Mouse (Mus musculus): Measurements from ENCODE around the gene Hist1h2bf. TPM values are rescaled to one million over a fixed set of nuclear protein-coding genes. Genes with fewer than 3 reads are reported as not detected.
A peak's percentile ranks its signal among the peaks of the same experiment; 100 is the strongest.
"Not testable (repeated sequence)": the region's sequence is repeated elsewhere in the genome, so short reads cannot be mapped to it uniquely, and the experiment has no call there.

Hist1h2bf gene
- total RNA-seq, 2 experiments from 2014 or later = 10.2 to 10.9 TPM

GRCm38 (mm10) chr13:23543965-23544786 lies 29.8 kb downstream of the Hist1h2bf start, which contains the start of gene Hist1h3f:
Gene Hist1h3f, plus strand, starts transcription at chr13:23544052.
- peak; percentile 89 to 90 for DNase-seq

- DNase-seq = peak; percentile 81 to 91
Measured at GRCm38 (mm10) chr13:23542999-23543607, 30.9 kb downstream of the Hist1h2bf start, which contains the start of gene Hist1h2bh. Gene Hist1h2bh, minus strand, starts transcription at chr13:23543392.

- not testable (repeated sequence) for DNase-seq
Measured at GRCm38 (mm10) chr13:23542225-23542980, 31.6 kb downstream of the Hist1h2bf start.

DNA sequence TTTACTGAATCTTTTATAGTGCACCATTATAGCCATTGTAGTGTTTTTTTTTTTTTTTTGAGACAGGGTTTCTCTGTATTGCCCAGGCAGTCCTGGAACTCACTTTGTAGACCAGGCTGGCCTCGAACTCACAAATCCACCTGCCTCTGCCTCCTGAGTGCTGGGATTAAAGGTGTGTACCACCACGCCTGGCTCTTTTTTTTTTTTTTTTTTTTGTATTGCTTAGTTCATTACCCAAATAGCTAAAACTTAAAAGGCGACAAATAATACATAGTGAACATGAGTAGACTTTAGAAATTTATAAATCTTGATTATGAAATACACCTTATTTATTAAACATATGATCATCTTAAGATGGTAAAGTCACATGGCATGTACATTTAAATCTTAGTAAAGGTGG lies 32.5 kb downstream of the Hist1h2bf start:
- DNase-seq = no peak

- not testable (repeated sequence) for DNase-seq
Measured at GRCm38 (mm10) chr13:23539821-23540220, 34.2 kb downstream of the Hist1h2bf start.

DNA sequence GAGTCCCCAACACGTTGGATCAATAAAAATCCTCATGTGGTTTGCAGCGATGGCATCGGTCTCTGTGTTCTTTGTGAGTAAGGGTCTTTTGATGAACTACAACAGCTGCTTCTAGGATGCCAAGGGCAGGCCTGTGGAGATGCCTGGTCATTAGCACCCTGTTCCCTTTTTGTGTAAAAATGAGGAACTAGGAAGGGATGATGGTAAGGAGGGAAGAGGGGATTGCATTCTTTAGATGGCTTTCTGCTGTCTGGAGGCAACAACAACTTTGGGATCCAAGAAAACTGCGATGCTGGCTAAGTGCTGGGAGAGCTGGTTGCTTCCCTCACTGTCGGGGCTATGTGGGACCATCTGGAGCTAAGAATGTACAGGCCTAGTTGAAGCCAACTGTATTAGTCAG lies 35.7 kb downstream of the Hist1h2bf start:
- no peak for DNase-seq

GRCm38 (mm10) chr13:23537006-23537710 lies 36.8 kb downstream of the Hist1h2bf start:
- DNase-seq = no peak

DNA sequence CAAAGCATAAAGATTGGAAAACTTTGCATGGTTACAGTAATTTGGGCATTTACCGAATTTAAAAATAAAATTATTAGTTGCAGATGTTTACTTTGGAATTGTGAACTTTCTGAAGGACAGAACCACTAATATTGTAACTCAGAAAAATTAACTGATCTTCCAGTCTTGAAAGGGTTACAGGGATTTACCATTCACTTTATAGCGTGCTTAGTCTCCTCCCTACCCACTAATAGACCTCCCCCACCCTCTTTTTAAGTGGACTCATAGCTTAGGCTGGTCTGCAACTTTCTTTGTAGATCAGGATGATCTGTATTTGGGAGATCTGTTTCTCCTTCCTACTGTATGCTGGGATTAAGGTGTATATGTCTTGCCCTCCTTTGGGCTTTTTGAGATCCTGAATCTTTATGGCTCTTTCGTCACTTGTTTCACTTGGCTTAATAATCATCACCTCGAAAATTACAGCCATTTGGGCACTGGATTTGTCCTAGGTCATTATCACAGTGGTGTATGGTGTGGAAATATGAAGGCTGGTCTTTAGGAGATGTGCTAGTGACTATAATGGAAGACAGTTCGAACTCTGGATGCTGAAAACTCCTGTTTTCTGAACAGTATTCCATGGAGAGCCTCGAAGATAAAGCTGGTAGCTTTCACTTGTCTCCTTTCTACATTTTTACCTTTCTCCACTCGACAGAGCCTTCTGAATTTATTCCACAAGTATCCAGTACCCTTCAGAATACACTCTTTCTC lies 37.7 kb downstream of the Hist1h2bf start:
- no peak for DNase-seq

DNA sequence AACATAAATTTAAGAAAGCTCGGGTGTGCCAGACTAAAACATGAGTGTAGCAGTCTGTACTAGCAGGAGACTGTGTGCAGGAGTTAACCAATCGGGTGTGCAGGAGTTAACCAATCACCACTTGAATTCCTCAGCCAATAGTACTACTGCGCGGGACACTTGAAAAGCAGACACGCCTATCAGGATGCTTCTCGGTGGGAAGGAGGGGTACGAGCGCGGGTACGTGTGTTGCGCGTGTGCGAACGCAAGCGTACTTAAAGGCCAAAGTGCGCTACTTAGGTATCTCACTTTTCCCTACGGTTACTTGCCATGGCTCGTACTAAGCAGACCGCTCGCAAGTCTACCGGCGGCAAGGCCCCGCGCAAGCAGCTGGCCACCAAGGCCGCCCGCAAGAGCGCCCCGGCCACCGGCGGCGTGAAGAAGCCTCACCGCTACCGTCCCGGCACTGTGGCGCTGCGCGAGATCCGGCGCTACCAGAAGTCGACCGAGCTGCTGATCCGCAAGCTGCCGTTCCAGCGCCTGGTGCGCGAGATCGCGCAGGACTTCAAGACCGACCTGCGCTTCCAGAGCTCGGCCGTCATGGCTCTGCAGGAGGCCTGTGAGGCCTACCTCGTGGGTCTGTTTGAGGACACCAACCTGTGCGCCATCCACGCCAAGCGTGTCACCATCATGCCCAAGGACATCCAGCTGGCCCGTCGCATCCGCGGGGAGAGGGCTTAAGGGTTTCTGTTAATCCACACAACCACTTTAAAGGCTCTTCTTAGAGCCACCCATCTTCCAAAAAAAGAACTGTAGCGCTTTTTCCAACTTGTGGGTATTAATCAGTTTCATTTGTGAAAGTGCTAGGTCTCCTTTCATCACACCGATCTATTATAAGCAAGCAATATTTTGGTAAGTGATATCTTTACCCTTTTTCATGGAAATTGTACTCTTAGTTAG lies 38.6 kb downstream of the Hist1h2bf start, which contains the start of gene Hist1h3g:
Gene Hist1h3g, plus strand, starts transcription at position 286 of the 939 bp plus-strand sequence.
- DNase-seq = peak; percentile 89 to 94

DNA sequence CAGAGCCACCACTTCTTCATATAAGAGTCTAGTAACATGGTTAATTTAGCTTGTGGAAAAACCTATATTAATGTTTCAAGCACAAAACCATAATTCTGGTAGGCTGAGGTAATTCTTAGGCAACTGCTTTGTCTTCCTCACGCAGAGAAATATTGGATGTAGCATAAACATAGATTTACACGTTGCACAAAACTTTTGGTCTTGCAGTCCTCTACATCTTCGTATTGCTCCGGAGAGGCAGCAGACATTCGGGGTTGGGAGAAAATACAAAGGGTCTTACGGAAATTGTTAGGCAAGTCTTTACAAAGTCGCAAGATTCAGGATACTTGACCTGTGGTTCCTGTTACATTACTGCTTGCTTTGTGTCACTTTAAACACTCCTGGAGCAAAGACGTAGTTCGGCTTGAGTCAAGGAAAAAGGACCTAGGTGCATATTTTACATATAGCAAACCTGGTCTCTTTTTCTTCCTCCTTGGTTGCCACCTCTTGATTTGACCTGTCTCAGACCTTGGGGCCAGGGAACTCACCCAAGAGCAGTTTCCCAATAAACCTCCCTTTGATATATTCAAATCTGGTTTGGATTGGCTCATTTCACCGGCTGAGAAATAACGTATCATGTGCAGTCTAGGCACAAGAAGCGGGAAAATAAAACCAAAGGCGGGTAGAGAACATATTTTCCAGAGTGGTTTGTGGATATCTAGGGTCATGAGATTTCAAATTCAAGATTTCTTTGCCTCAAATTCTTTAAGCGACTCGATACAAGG lies 39.4 kb downstream of the Hist1h2bf start:
- DNase-seq = peak in 1 of 2 experiments; percentile 20

DNA sequence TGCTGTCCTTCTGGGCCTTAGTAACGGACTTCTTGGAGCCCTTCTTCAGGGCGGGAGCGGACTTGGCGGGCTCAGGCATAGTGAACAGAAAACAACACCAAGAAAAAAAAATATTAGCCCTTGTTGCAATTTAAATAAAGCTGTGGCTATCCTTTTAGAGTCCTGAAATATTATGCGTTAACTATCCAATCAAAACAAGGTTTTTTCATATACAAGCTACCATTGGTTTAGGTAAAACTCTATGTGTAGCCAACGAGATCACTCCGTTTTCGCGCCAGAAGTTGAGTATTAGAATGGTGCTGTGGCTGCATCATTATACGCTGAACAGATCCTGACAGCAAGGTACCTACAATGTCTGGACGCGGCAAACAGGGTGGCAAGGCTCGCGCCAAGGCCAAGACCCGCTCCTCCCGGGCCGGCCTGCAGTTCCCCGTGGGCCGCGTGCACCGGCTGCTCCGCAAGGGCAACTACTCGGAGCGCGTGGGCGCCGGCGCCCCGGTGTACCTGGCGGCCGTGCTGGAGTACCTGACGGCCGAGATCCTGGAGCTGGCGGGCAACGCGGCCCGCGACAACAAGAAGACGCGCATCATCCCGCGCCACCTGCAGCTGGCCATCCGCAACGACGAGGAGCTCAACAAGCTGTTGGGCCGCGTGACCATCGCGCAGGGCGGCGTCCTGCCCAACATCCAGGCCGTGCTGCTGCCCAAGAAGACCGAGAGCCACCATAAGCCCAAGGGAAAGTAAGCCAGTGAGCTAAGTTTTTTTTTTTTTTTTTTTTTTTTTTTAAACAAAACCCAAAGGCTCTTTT lies 40.2 kb downstream of the Hist1h2bf start, which contains the start of gene Hist1h2af:
Gene Hist1h2af, plus strand, starts transcription at position 347 of the 808 bp plus-strand sequence.
- DNase-seq = peak; percentile 50 to 59

GRCm38 (mm10) chr13:23532262-23533075 lies 41.5 kb downstream of the Hist1h2bf start:
- no peak for DNase-seq

GRCm38 (mm10) chr13:23530901-23531875 lies 42.8 kb downstream of the Hist1h2bf start, which contains the start of gene Hist1h4h:
Gene Hist1h4h, plus strand, starts transcription at chr13:23531050.
- DNase-seq = peak; percentile 98 to 99

GRCm38 (mm10) chr13:23530181-23530900 lies 43.7 kb downstream of the Hist1h2bf start:
- DNase-seq = peak; percentile 75 to 89
